Mouse (Mus musculus) heart, embryonic 16.5 days (tissue): ENCODE measurements around the gene Cyren. TPM values are rescaled to one million over a fixed set of nuclear protein-coding genes. Genes with fewer than 3 reads are reported as not detected.
A peak's percentile ranks its signal among the peaks of the same experiment; 100 is the strongest.

Experiments
- ATAC-seq: fragments of 200-750 bp; cut with Nextera tagmentation; replicated peaks from 2 replicates; pipeline ENCODE4 v1.8.0; 2017; ENCODE audit warnings: moderate number of reproducible peaks; ENCODE audit not compliant: insufficient read depth, low FRiP score; ENCODE audit errors: extremely low read depth
- H3K27ac ChIP-seq: fragments of 300-500 bp; sonication (generic); 2 replicates; pipeline ENCODE4 v1.5.1; 2014; ENCODE audit warnings: mild to moderate bottlenecking, low read length, control low read depth, moderate library complexity
- H3K27me3 ChIP-seq: fragments of 300-500 bp; sonication (generic); 2 replicates; pipeline ENCODE4 v1.6.1; 2014; ENCODE audit warnings: low read length, mixed read lengths; ENCODE audit not compliant: control insufficient read depth, insufficient read depth
- H3K36me3 ChIP-seq: fragments of 300-500 bp; sonication (generic); 2 replicates; pipeline ENCODE4 v1.6.1; 2014; ENCODE audit not compliant: control insufficient read depth, insufficient read depth
- H3K4me1 ChIP-seq: fragments of 300-500 bp; sonication (generic); 2 replicates; pipeline ENCODE4 v1.6.1; 2014; ENCODE audit warnings: low read length, mixed read lengths; ENCODE audit not compliant: control insufficient read depth, insufficient read depth
- H3K4me2 ChIP-seq: fragments of 300-500 bp; sonication (generic); 2 replicates; pipeline ENCODE4 v1.6.1; 2014; ENCODE audit warnings: low read depth, mild to moderate bottlenecking, control low read depth, low read length
- H3K4me3 ChIP-seq: fragments of 300-500 bp; sonication (generic); 2 replicates; pipeline ENCODE4 v1.5.1; 2014; ENCODE audit warnings: mild to moderate bottlenecking, control low read depth, low read length
- H3K9ac ChIP-seq: fragments of 300-500 bp; sonication (generic); 2 replicates; pipeline ENCODE4 v1.6.1; 2014; ENCODE audit warnings: low read length, control low read depth
- H3K9me3 ChIP-seq: fragments of 300-500 bp; sonication (generic); replicated peaks from 2 replicates; pipeline ENCODE4 v1.6.1; 2016; ENCODE audit warnings: low read length; ENCODE audit not compliant: control insufficient read depth
- WGBS: fragments of 180-500 bp; shearing (Covaris S2); extraction: QIAGEN DNeasy Blood & Tissue Kit; methylation state at CpG from one replicate; pipeline ENCODE4 v1.1.7; 2014; 5-methylcytosine and 5-hydroxymethylcytosine counted together
- polyA plus RNA-seq: library from polyadenylated mRNA; unstranded; fragments of >200 nt; fragmentation: Nextera tagmentation; extraction: Ambion mirVana; gene quantifications from 2 replicates; pipeline ENCODE4 v1.2.1, GENCODE M21; 2015

Gene Cyren
- polyA plus RNA-seq, 1 experiment from 2014 or later = 9.7 TPM

DNA sequence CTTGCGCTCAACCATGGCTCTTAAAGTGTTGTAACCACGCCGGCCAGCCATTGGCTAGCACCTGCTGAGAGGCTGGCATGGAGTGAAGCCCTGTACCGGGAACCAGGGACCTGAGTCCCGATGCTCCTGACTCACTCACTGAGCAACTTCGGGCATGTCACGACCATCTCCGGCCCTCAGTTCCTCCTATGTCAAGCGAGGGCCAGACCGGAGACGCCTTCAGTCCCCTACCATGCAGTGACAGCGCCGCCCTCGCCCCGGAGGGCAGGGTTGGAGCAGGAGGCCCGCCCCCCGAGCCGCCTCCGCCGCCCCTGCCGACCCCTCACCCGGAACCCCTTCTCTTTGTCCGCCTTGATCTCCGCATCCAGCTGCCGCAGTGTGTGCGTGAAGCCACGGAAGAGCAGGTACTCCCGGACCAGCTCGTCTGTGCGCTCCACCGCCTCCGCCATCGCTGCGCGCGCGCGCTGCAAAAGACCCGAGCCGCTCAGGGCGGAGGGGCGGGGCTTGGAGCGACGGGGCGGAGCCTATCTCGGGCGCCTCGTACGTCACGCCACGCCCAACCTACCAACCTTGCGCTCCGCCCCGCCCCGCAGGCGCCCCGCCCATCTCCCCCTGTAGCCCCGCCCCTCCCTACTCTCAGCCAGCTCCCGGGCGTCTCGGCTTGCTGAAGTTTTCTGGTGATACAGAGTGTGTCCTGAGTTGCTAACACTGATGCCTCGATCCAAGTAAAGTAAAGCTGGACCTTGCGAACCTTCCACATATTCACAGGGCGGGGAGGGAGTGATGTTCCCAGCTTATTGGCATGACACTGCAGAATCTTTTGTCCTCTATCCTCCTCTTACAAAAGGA, 32.7 kb upstream of the Cyren start, which contains the start of gene Wdr91:
Gene Wdr91, minus strand, starts transcription at position 506 of the 849 bp plus-strand sequence.
- WGBS = under 1% methylated on average over 63 of the region's 64 CpGs
- peak; percentile 95 for ATAC-seq
- Histone ChIP-seq H3K27ac (peak within 1 kb of the TSS; percentile 87), H3K9me3 (no peaks in the 10 kb centered on the region), H3K4me2 (peak within 1 kb of the TSS; percentile 77), H3K4me1 (peaks cover 16% of the 10 kb centered on the region), H3K4me3 (peak within 1 kb of the TSS; percentile 83), H3K27me3 (no peaks in the 10 kb centered on the region), H3K9ac (peak within 1 kb of the TSS; percentile 80), H3K36me3 (peaks cover 19% of the 10 kb centered on the region)

DNA sequence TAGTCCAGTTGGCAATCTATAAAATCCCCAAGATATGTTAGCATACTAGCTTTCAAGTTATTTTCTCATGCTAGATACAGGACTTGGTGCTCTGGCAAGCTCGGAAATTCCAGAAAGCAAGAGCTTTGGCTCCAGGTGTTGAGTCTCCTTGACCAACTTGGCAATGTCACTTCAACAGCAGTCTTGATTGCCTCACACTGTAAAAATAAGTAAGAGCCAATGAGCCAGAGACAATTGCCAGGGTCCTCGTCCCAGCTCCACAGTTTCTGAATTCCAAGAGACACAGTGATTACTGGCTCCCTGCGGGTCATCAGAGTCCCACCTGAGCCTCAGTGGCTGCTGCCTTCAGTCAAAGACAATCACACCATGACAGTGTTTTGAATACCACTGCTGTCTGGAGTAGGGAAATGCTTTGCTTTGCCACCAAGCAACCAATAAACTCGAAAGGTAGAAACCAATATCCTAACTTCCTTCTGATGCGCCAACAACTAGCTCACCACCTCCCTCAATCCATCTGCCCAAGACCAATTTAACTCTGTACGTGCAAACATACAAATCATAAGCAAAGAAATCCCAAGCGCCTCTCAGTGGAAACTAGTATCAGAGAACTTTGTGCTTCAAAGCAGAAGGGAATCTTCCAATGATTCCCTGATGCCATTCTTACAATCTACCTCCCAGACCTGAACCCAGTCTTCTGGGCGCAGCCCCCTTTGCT, 31.9 kb upstream of the Cyren start:
- peaks cover 23% of the 10 kb centered on the region for H3K36me3 ChIP-seq
- WGBS = 35% methylated on average over 8 of the region's 8 CpGs
- H3K4me1 ChIP-seq = peaks cover 16% of the 10 kb centered on the region
- no peaks in the 10 kb centered on the region for H3K27me3 ChIP-seq
- no peak for ATAC-seq
- peak overlapping the region; percentile 87 for H3K27ac ChIP-seq
- peak overlapping the region; percentile 80 for H3K9ac ChIP-seq
- peak overlapping the region; percentile 75 for H3K4me2 ChIP-seq
- H3K4me3 ChIP-seq = peak overlapping the region; percentile 83
- no peaks in the 10 kb centered on the region for H3K9me3 ChIP-seq

DNA sequence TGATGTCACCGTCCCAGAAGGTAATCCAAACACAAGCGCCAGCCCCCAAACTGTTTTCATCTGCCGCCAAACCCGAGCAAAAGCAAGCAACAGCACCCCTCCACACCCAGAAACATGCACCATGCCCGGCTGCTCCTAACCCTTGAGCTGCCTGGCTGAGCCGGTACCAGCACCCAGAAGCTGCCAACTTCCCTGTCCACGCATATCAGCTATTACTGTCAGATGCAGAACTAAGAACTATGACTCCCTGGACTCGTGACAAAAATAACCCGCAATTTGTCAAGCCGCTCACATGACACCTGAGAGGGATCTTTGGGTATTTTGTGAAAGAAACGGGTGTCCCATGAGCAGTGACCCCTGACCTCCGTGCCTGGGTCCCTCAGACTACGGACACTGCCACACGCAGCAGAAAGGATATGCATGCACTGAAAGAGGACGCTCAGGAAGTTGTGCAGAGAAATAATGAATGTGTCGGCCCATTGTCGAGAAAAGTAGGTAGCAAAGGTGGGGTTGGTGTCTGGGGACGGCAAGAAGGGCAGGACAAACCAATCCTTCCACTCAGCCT, 29.9 kb upstream of the Cyren start:
- ATAC-seq = no peak
- Histone ChIP-seq H3K36me3 (peaks cover 23% of the 10 kb centered on the region), H3K9ac (no peak overlapping the region; the same call in 1 of the 2 replicates), H3K4me2 (no peak overlapping the region), H3K27ac (no peak overlapping the region), H3K4me1 (peaks cover 29% of the 10 kb centered on the region), H3K27me3 (no peaks in the 10 kb centered on the region), H3K9me3 (no peaks in the 10 kb centered on the region), H3K4me3 (no peak overlapping the region)
- 77% methylated on average over 18 of the region's 18 CpGs for WGBS

GRCm38 (mm10) chr6:34907121-34907614, 29.3 kb upstream of the Cyren start:
- Histone ChIP-seq H3K4me3 (no peak overlapping the region), H3K27me3 (no peaks in the 10 kb centered on the region), H3K27ac (no peak overlapping the region), H3K4me2 (no peak overlapping the region), H3K9ac (no peak overlapping the region), H3K4me1 (peaks cover 35% of the 10 kb centered on the region), H3K36me3 (peaks cover 23% of the 10 kb centered on the region), H3K9me3 (no peaks in the 10 kb centered on the region)
- 69% methylated on average over 2 of the region's 2 CpGs for WGBS
- ATAC-seq = no peak

DNA sequence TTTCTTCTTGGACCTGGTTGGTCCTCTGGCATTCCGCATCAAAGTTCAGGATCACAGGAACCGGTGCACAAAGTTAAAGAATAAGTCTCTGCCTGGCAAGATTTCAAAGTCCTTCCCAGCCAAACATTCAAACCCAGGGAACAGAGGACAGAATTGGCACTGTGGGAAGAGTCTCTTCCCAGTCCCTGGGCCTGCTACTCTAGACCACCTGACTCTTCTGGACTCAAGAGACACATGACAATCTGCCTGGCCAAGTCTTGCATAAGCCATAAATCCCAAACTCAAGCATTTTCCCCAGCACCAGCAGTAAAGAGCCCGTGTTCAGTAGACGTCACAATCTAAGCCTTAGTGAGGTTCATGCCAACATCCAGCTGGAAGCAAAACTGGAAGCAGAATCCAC, 28.8 kb upstream of the Cyren start:
- Histone ChIP-seq H3K4me1 (peaks cover 40% of the 10 kb centered on the region), H3K27ac (no peak overlapping the region), H3K9ac (no peak overlapping the region), H3K27me3 (no peaks in the 10 kb centered on the region), H3K9me3 (no peaks in the 10 kb centered on the region), H3K4me2 (no peak overlapping the region), H3K4me3 (no peak overlapping the region), H3K36me3 (peaks cover 23% of the 10 kb centered on the region)
- ATAC-seq = no peak
- 89% methylated on average over 4 of the region's 4 CpGs for WGBS

DNA sequence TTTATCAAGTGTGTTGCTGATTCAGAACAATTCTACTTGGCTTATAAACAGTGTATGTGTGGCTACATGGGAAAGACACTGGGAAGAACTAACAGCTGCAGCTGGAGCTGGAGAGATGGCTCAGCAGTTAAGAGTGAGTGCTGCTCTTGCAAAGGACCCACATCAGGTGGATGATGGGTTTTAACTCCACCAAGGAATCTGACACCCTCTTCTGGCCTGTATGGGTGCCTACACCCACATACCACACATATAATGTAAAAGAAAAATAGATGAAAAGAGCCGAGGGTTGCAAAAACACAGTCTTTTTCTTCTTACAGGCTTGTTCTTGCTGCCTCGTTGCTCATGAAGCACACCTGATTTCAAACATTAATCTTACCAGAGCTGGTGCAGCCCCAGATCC, 28.3 kb upstream of the Cyren start:
- 74% methylated on average over 2 of the region's 2 CpGs for WGBS
- Histone ChIP-seq H3K4me1 (peaks cover 41% of the 10 kb centered on the region), H3K27ac (no peak overlapping the region), H3K9ac (no peak overlapping the region), H3K36me3 (peaks cover 26% of the 10 kb centered on the region), H3K4me2 (no peak overlapping the region), H3K9me3 (no peaks in the 10 kb centered on the region), H3K27me3 (no peaks in the 10 kb centered on the region), H3K4me3 (no peak overlapping the region)
- ATAC-seq = no peak

DNA sequence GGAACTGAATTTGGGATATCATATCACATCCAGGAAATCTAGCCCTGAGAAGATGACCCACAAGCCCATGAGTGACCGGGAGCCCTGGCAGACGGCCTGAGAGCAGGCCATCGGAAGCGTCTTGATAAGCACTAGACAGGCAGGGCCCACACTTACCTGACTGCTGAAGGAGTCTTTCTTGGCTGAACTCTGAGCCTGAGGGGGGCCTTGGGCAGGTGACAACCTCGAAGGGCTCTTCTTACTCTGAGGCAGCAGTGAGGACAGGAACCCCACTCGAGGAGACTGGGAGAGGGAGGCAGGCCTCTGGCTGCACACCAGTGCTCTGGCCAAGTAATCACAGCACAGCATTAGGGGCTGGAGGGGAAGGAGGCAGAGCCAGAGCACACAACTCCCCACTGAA, 26.5 kb upstream of the Cyren start:
- Histone ChIP-seq H3K4me1 (peaks cover 44% of the 10 kb centered on the region), H3K27ac (no peak overlapping the region; the same call in 1 of the 2 replicates), H3K9me3 (no peaks in the 10 kb centered on the region), H3K9ac (no peak overlapping the region), H3K4me2 (no peak overlapping the region), H3K4me3 (no peak overlapping the region), H3K36me3 (peaks cover 36% of the 10 kb centered on the region), H3K27me3 (no peaks in the 10 kb centered on the region)
- ATAC-seq = no peak
- 22% methylated on average over 6 of the region's 6 CpGs for WGBS

- H3K36me3 ChIP-seq = peaks cover 38% of the 10 kb centered on the region
These were observed 26.0 kb upstream of the Cyren start for GRCm38 (mm10) chr6:34903851-34904250.

More at GRCm38 (mm10) chr6:34903851-34904250, 26.0 kb upstream of the Cyren start:
- no peak for ATAC-seq
- Histone ChIP-seq H3K27ac (peak overlapping the region; percentile 58), H3K4me3 (peak overlapping the region; percentile 23; the same call in 1 of the 2 replicates), H3K9ac (no peak overlapping the region), H3K27me3 (no peaks in the 10 kb centered on the region), H3K9me3 (no peaks in the 10 kb centered on the region), H3K4me1 (peaks cover 45% of the 10 kb centered on the region), H3K4me2 (peak overlapping the region; percentile 50)
- 23% methylated on average over 10 of the region's 10 CpGs for whole genome bisulfite sequencing
